Mouse (Mus musculus) kidney, embryonic 16.5 days (tissue): ENCODE measurements around the gene Vps4a. TPM values are rescaled to one million over a fixed set of nuclear protein-coding genes. Genes with fewer than 3 reads are reported as not detected.
"Not testable (repeated sequence)": the region's sequence is repeated elsewhere in the genome, so short reads cannot be mapped to it uniquely, and the experiment has no call there.

ENCODE experiments used
- ATAC-seq: fragments of 200-750 bp; cut with Nextera tagmentation; 2 replicates; pipeline ENCODE4 v1.8.0; 2017; ENCODE audit warnings: moderate TSS enrichment; ENCODE audit not compliant: low FRiP score, low TSS enrichment
- H3K27ac ChIP-seq: fragments of 300-500 bp; sonication (generic); 2 replicates; pipeline ENCODE4 v1.5.1; 2014; ENCODE audit warnings: low read length
- H3K27me3 ChIP-seq: fragments of 300-500 bp; sonication (generic); 2 replicates; pipeline ENCODE4 v1.6.1; 2014; ENCODE audit warnings: low read length, control low read depth, mixed read lengths; ENCODE audit not compliant: insufficient read depth
- H3K36me3 ChIP-seq: fragments of 300-500 bp; sonication (generic); 2 replicates; pipeline ENCODE4 v1.6.1; 2014; ENCODE audit warnings: low read length, control low read depth, mixed read lengths; ENCODE audit not compliant: insufficient read depth
- H3K4me1 ChIP-seq: fragments of 300-500 bp; sonication (generic); 2 replicates; pipeline ENCODE4 v1.6.1; 2014; ENCODE audit warnings: low read length, control low read depth, mixed read lengths; ENCODE audit not compliant: insufficient read depth
- H3K4me2 ChIP-seq: fragments of 300-500 bp; sonication (generic); replicated peaks from 2 replicates; pipeline ENCODE4 v1.6.1; 2014; ENCODE audit warnings: low read depth, low read length
- H3K4me3 ChIP-seq: fragments of 300-500 bp; sonication (generic); 2 replicates; pipeline ENCODE4 v1.5.1; 2014; ENCODE audit warnings: mild to moderate bottlenecking, low read length
- H3K9ac ChIP-seq: fragments of 300-500 bp; sonication (generic); replicated peaks from 2 replicates; pipeline ENCODE4 v1.6.1; 2014; ENCODE audit warnings: low read length
- H3K9me3 ChIP-seq: fragments of 300-500 bp; sonication (generic); 2 replicates; pipeline ENCODE4 v1.6.1; 2016; ENCODE audit warnings: low read length, control low read depth
- WGBS: fragments of 180-500 bp; shearing (Covaris S2); extraction: QIAGEN DNeasy Blood & Tissue Kit; methylation state at CpG from one replicate; pipeline ENCODE4 v1.1.7; 2014; 5-methylcytosine and 5-hydroxymethylcytosine counted together
- polyA plus RNA-seq: library from polyadenylated mRNA; unstranded; fragments of >200 nt; fragmentation: Nextera tagmentation; extraction: Ambion mirVana; gene quantifications from 2 replicates; pipeline ENCODE4 v1.2.1, GENCODE M21; 2015

Gene Vps4a
- polyA plus RNA-seq, 1 experiment from 2014 or later, result 68.0 TPM

GRCm38 (mm10) chr8:107012666-107013065, 18.4 kb upstream of the Vps4a start:
- no peak overlapping the region for H3K9ac ChIP-seq
- no peaks in the 10 kb centered on the region for H3K9me3 ChIP-seq
- H3K4me1 ChIP-seq, result no peaks in the 10 kb centered on the region
- ATAC-seq, result no peak
- H3K27me3 ChIP-seq, result no peaks in the 10 kb centered on the region
- H3K4me2 ChIP-seq, result no peak overlapping the region
- H3K27ac ChIP-seq, result no peak overlapping the region
- 71% methylated on average over 2 of the region's 2 CpGs for WGBS
- no peak overlapping the region for H3K4me3 ChIP-seq
- peaks cover 9% of the 10 kb centered on the region for H3K36me3 ChIP-seq

GRCm38 (mm10) chr8:107014915-107015314, 16.1 kb upstream of the Vps4a start:
- WGBS, result 85% methylated on average over 1 of the region's 1 CpGs
- no peak for ATAC-seq
- peaks cover 5% of the 10 kb centered on the region; the same call in 1 of the 2 replicates for H3K36me3 ChIP-seq
- H3K4me3 ChIP-seq, result no peak overlapping the region
- H3K4me1 ChIP-seq, result no peaks in the 10 kb centered on the region
- H3K9ac ChIP-seq, result no peak overlapping the region
- no peak overlapping the region for H3K27ac ChIP-seq
- no peaks in the 10 kb centered on the region for H3K9me3 ChIP-seq
- H3K27me3 ChIP-seq, result no peaks in the 10 kb centered on the region
- H3K4me2 ChIP-seq, result no peak overlapping the region

GRCm38 (mm10) chr8:107023479-107023878, 7.5 kb upstream of the Vps4a start:
- H3K36me3 ChIP-seq, result no peaks in the 10 kb centered on the region
- H3K27ac ChIP-seq, result no peak overlapping the region
- WGBS, result 88% methylated on average over 8 of the region's 8 CpGs
- no peak for ATAC-seq
- no peaks in the 10 kb centered on the region for H3K9me3 ChIP-seq
- H3K27me3 ChIP-seq, result no peaks in the 10 kb centered on the region
- no peak overlapping the region for H3K9ac ChIP-seq
- no peaks in the 10 kb centered on the region for H3K4me1 ChIP-seq
- H3K4me3 ChIP-seq, result no peak overlapping the region
- H3K4me2 ChIP-seq, result no peak overlapping the region

- Histone ChIP-seq H3K36me3 (no peaks in the 10 kb centered on the region), H3K4me3 (no peak overlapping the region), H3K4me2 (no peak overlapping the region), H3K27ac (no peak overlapping the region), H3K9ac (no peak overlapping the region), H3K9me3 (no peaks in the 10 kb centered on the region), H3K4me1 (peaks cover 12% of the 10 kb centered on the region), H3K27me3 (no peaks in the 10 kb centered on the region)
- 73% methylated on average over 3 of the region's 3 CpGs for WGBS
- no peak for ATAC-seq
Observed at GRCm38 (mm10) chr8:107029310-107029709, 1.7 kb upstream of the Vps4a start.

GRCm38 (mm10) chr8:107030058-107030457, 964 bp upstream of the Vps4a start:
- H3K4me3 ChIP-seq, result no peak overlapping the region
- no peaks in the 10 kb centered on the region for H3K27me3 ChIP-seq
- H3K9me3 ChIP-seq, result no peaks in the 10 kb centered on the region
- peaks cover 12% of the 10 kb centered on the region for H3K4me1 ChIP-seq
- no peaks in the 10 kb centered on the region for H3K36me3 ChIP-seq
- whole genome bisulfite sequencing, result 67% methylated on average over 5 of the region's 5 CpGs
- H3K27ac ChIP-seq, result no peak overlapping the region
- ATAC-seq, result no peak
- no peak overlapping the region for H3K4me2 ChIP-seq
- H3K9ac ChIP-seq, result no peak overlapping the region

- peaks cover 12% of the 10 kb centered on the region for H3K4me1 ChIP-seq
- WGBS, result 1% methylated on average over 40 of the region's 40 CpGs
- peak; percentile 56 for ATAC-seq
- no peaks in the 10 kb centered on the region for H3K9me3 ChIP-seq
- peak overlapping the region; percentile 94 for H3K9ac ChIP-seq
- H3K4me2 ChIP-seq, result peak overlapping the region; percentile 65
- no peaks in the 10 kb centered on the region for H3K27me3 ChIP-seq
- peak overlapping the region; percentile 48 for H3K27ac ChIP-seq
- H3K4me3 ChIP-seq, result peak overlapping the region; percentile 92
- peaks cover 2% of the 10 kb centered on the region; the same call in 1 of the 2 replicates for H3K36me3 ChIP-seq
Observed at GRCm38 (mm10) chr8:107031577-107032090, 612 bp downstream of the Vps4a start.

- Histone ChIP-seq H3K4me1 (peaks cover 12% of the 10 kb centered on the region), H3K9ac (0 out of 2 replicates have a peak overlapping the region, but pooled peaks have one; percentile 9)
- WGBS, result 95% methylated on average over 2 of the region's 2 CpGs
- H3K27ac ChIP-seq, ATAC-seq, H3K9me3 ChIP-seq, H3K4me3 ChIP-seq, H3K36me3 ChIP-seq, H3K27me3 ChIP-seq, H3K4me2 ChIP-seq: not testable (repeated sequence)
Observed at GRCm38 (mm10) chr8:107033609-107034008, 2.6 kb downstream of the Vps4a start.

- Histone ChIP-seq H3K4me2 (no peak overlapping the region), H3K9me3 (no peaks in the 10 kb centered on the region), H3K27me3 (no peaks in the 10 kb centered on the region), H3K36me3 (peaks cover 26% of the 10 kb centered on the region), H3K9ac (no peak overlapping the region), H3K4me1 (peaks cover 12% of the 10 kb centered on the region), H3K4me3 (no peak overlapping the region), H3K27ac (no peak overlapping the region)
- ATAC-seq, result no peak
- WGBS, result 91% methylated on average over 3 of the region's 3 CpGs
Observed at GRCm38 (mm10) chr8:107035641-107036040, 4.6 kb downstream of the Vps4a start.

- Histone ChIP-seq H3K9me3 (no peaks in the 10 kb centered on the region), H3K4me3 (no peak overlapping the region), H3K9ac (no peak overlapping the region), H3K27ac (no peak overlapping the region), H3K4me2 (no peak overlapping the region), H3K4me1 (peaks cover 12% of the 10 kb centered on the region), H3K36me3 (peaks cover 32% of the 10 kb centered on the region), H3K27me3 (no peaks in the 10 kb centered on the region)
- WGBS, result 78% methylated on average over 8 of the region's 8 CpGs
- ATAC-seq, result no peak
Observed at GRCm38 (mm10) chr8:107036626-107037025, 5.6 kb downstream of the Vps4a start.

GRCm38 (mm10) chr8:107040632-107041031, 9.6 kb downstream of the Vps4a start:
- H3K36me3 ChIP-seq, result peaks cover 71% of the 10 kb centered on the region
- WGBS, result 78% methylated on average over 7 of the region's 7 CpGs
- H3K4me3 ChIP-seq, result no peak overlapping the region
- H3K27me3 ChIP-seq, result no peaks in the 10 kb centered on the region
- H3K4me2 ChIP-seq, result no peak overlapping the region
- no peak for ATAC-seq
- no peaks in the 10 kb centered on the region for H3K4me1 ChIP-seq
- H3K9me3 ChIP-seq, result no peaks in the 10 kb centered on the region
- H3K9ac ChIP-seq, result no peak overlapping the region
- H3K27ac ChIP-seq, result no peak overlapping the region
